Comparison of ENCODE assay signal across 20 mouse cellular contexts in genomic region chr2:77884491-77884890, GRCm38 (mm10).
DNase-seq lines count a peak whose midpoint lies in the region; ATAC-seq lines count a peak whose summit lies in the region.
"Had no signal": no experiment of that assay in that cellular context is flagged by ENCODE, and none has a peak within 500 bp of the region (broad histone marks: within the 10 kb centered on the region; RNA-seq: fewer than 3 reads in every experiment).

No protein-coding gene starts in this region.

- H3K4me1 ChIP-seq in heart, embryonic 11.5 days (ENCODE audit: control insufficient read depth, insufficient read depth, low read length): no peaks in the 10 kb centered on the region
- H3K4me1 ChIP-seq: embryonic facial prominence, embryonic 12.5 days; forebrain, embryonic 13.5 days; forebrain, embryonic 15.5 days had no signal

- H3K4me3 ChIP-seq in heart, embryonic 11.5 days (ENCODE audit: low read depth, low read length): no peak overlapping the region
- H3K4me3 ChIP-seq: embryonic facial prominence, embryonic 10.5 days; embryonic facial prominence, embryonic 12.5 days; forebrain, embryonic 13.5 days; forebrain, embryonic 15.5 days had no signal

- no peaks in the 10 kb centered on the region for H3K36me3 ChIP-seq in heart, embryonic 11.5 days (ENCODE audit: control insufficient read depth, insufficient read depth, low read length)
- H3K36me3 ChIP-seq: embryonic facial prominence, embryonic 10.5 days; embryonic facial prominence, embryonic 12.5 days; forebrain, embryonic 15.5 days had no signal

- H3K27me3 ChIP-seq in heart, embryonic 11.5 days (ENCODE audit: control insufficient read depth, insufficient read depth, low read length): no peaks in the 10 kb centered on the region
- H3K27me3 ChIP-seq: embryonic facial prominence, embryonic 12.5 days; forebrain, embryonic 13.5 days; forebrain, embryonic 15.5 days had no signal

- no peak overlapping the region for H3K27ac ChIP-seq in heart, embryonic 11.5 days (ENCODE audit: low read depth, low read length)
- H3K27ac ChIP-seq: embryonic facial prominence, embryonic 10.5 days; embryonic facial prominence, embryonic 12.5 days; forebrain, embryonic 13.5 days; forebrain, embryonic 15.5 days had no signal

- peak; percentile 41 for DNase-seq in heart, adult 11 months
- DNase-seq in 3T3-L1 (ENCODE audit: low read depth, low spot score): peak; percentile 71
- peak; percentile 3 for DNase-seq in c-Kit-positive CD71-positive TER-119-positive erythroid progenitor cells, embryonic 14.5 days (ENCODE audit: low spot score)
- peak; percentile 9 for DNase-seq in mesoderm, embryonic 11.5 days (ENCODE audit: low read depth, low spot score)
- DNase-seq in cerebellum, adult 9-11 months: no peak
- no peak for DNase-seq in frontal cortex, postnatal 25 days (ENCODE audit: low spot score in 2 of 2)
- DNase-seq: adrenal gland, adult 8-10 months; adrenal gland, postnatal 14 days; adrenal gland, postnatal 36 days; cerebellum, adult 11 months; cerebellum, adult 18-20 months; cerebellum, adult 8-10 months; cerebellum, postnatal 10 days; cerebellum, postnatal 25 days; forebrain, postnatal 0 days had no signal

- ATAC-seq in heart, embryonic 11.5 days (replicated peaks; ENCODE audit: insufficient number of reproducible peaks, low FRiP score, low TSS enrichment): no peak
- ATAC-seq: forebrain, embryonic 13.5 days; forebrain, embryonic 15.5 days; forebrain, postnatal 0 days had no signal

- H3K9ac ChIP-seq in heart, embryonic 11.5 days (ENCODE audit: low read depth, low read length): no peak overlapping the region
- H3K9ac ChIP-seq: embryonic facial prominence, embryonic 12.5 days; forebrain, embryonic 13.5 days; forebrain, embryonic 15.5 days; forebrain, postnatal 0 days had no signal

- no peaks in the 10 kb centered on the region for H3K9me3 ChIP-seq in heart, embryonic 11.5 days (replicated peaks; ENCODE audit: control insufficient read depth, low read length)
- H3K9me3 ChIP-seq: embryonic facial prominence, embryonic 10.5 days; embryonic facial prominence, embryonic 12.5 days; forebrain, embryonic 15.5 days had no signal

- H3K4me2 ChIP-seq in heart, embryonic 11.5 days: no peak overlapping the region
- H3K4me2 ChIP-seq: embryonic facial prominence, embryonic 12.5 days; forebrain, embryonic 13.5 days; forebrain, embryonic 15.5 days had no signal

- 81% methylated on average over 3 of the region's 3 CpGs for WGBS in heart, embryonic 11.5 days (ENCODE audit: insufficient replicate concordance)

Comparison
In these comparisons a context has a peak if more than half of its experiments do, and no peak if none do; other contexts are left out.
1. DNase-seq: peak in heart, adult 11 months (single experiment), 3T3-L1 (single experiment), c-Kit-positive CD71-positive TER-119-positive erythroid progenitor cells, embryonic 14.5 days (single experiment) and mesoderm, embryonic 11.5 days (single experiment); none in cerebellum, adult 9-11 months (single experiment) and frontal cortex, postnatal 25 days (0 of 2).